Mouse (Mus musculus) B cell, adult (primary cell): ENCODE measurements around the gene Zscan25. TPM values are rescaled to one million over a fixed set of nuclear protein-coding genes. Genes with fewer than 3 reads are reported as not detected.

Experiments used
- total RNA-seq: library from RNA; stranded (reverse); gene quantifications from 4 replicates; pipeline ENCODE4 v1.2.4, GENCODE M21; 2023; ENCODE audit not compliant: inconsistent age

Zscan25 gene
- total RNA-seq: 30.6 to 40.5 TPM (median 34.8 TPM) in 4 replicates

GRCm38 (mm10) chr5:145280371-145281143 is at the start of gene Zscan25:
Gene Zscan25 (plus strand): TSS chr5:145280500.

GRCm38 (mm10) chr5:145231367-145231871 is 48.9 kb upstream of the Zscan25 start, which contains the start of gene Zfp655:
Gene Zfp655 (plus strand): TSS chr5:145231715.

Other genes with a start within 250 kb of the Zscan25 start
- not detected in 4 replicates for gene Gm4871, start 247.7 kb upstream of the Zscan25 start, total RNA-seq
- gene 1700018F24Rik, start 237.5 kb upstream of the Zscan25 start, total RNA-seq: not detected in 4 replicates
- gene Arpc1a, start 196.7 kb upstream of the Zscan25 start, total RNA-seq: 92.7 to 106 TPM (median 95.1 TPM) in 4 replicates
- not detected in 4 replicates for gene Kpna7, start 196.5 kb upstream of the Zscan25 start, total RNA-seq
- gene Arpc1b, start 166.3 kb upstream of the Zscan25 start, total RNA-seq: 475 to 504 TPM (median 483 TPM) in 4 replicates
- 43.2 to 51.2 TPM (median 45.2 TPM) in 4 replicates for gene Pdap1, start 140.3 kb upstream of the Zscan25 start, total RNA-seq
- 197 to 219 TPM (median 209 TPM) in 4 replicates for gene Bud31, start 140.1 kb upstream of the Zscan25 start, total RNA-seq
- 22.1 to 24.1 TPM (median 23.3 TPM) in 4 replicates for gene Ptcd1, start 113.4 kb upstream of the Zscan25 start, total RNA-seq
- gene Cpsf4, start 113.3 kb upstream of the Zscan25 start, total RNA-seq: 38.9 to 41.3 TPM (median 40.4 TPM) in 4 replicates
- 141 to 154 TPM (median 151 TPM) in 4 replicates for gene Atp5j2, start 88.4 kb upstream of the Zscan25 start, total RNA-seq
- gene Zkscan14, start 78.6 kb upstream of the Zscan25 start, total RNA-seq: 32.7 to 34.6 TPM (median 33.6 TPM) in 4 replicates
- 8.4 to 10.2 TPM (median 9.2 TPM) in 4 replicates for gene Zkscan5, start 75.9 kb upstream of the Zscan25 start, total RNA-seq
- 73.9 to 88.1 TPM (median 79.3 TPM) in 4 replicates for gene Zfp655, start 48.8 kb upstream of the Zscan25 start, total RNA-seq
- 0.26 TPM in 1 of 4 replicates, not detected in the others for gene Cyp3a57, start 64.8 kb downstream of the Zscan25 start, total RNA-seq
- gene Cyp3a16, start 189.2 kb downstream of the Zscan25 start, total RNA-seq: not detected in 4 replicates